Mouse (Mus musculus) testis, adult 2 months (tissue): ENCODE data around the gene Rpl32. TPM values are rescaled to one million over a fixed set of nuclear protein-coding genes. Genes with fewer than 3 reads are reported as not detected.

Experiments used
- H3K27ac ChIP-seq: fragments of 200-500 bp; 2 replicates; pipeline ENCODE4 v1.5.1; 2012; ENCODE audit warnings: low read depth, low read length; ENCODE audit not compliant: control insufficient read depth, insufficient read depth
- H3K27me3 ChIP-seq: fragments of 200-500 bp; 2 replicates; pipeline ENCODE4 v1.6.1; 2012; ENCODE audit warnings: mild to moderate bottlenecking, low read length, moderate library complexity; ENCODE audit not compliant: control insufficient read depth, insufficient read depth
- H3K36me3 ChIP-seq: fragments of 200-500 bp; 2 replicates; pipeline ENCODE4 v1.6.1; 2012; ENCODE audit warnings: mild to moderate bottlenecking, low read length; ENCODE audit not compliant: control insufficient read depth, insufficient read depth
- H3K4me1 ChIP-seq: fragments of 200-500 bp; 2 replicates; pipeline ENCODE4 v1.6.1; 2012; ENCODE audit warnings: low read length; ENCODE audit not compliant: control insufficient read depth, insufficient read depth
- H3K4me3 ChIP-seq: fragments of 200-500 bp; 2 replicates; pipeline ENCODE4 v1.5.1; 2012; ENCODE audit warnings: low read depth, mild to moderate bottlenecking, low read length, moderate library complexity, mixed read lengths; ENCODE audit not compliant: control insufficient read depth
- CTCF ChIP-seq: fragments of 200-500 bp; IDR thresholded peaks from 2 replicates; pipeline ENCODE4 v1.5.1; 2012; ENCODE audit warnings: low read depth, mild to moderate bottlenecking, inconsistent platforms, low read length, moderate library complexity; ENCODE audit not compliant: control insufficient read depth, insufficient read depth, insufficient replicate concordance
- POLR2A ChIP-seq: fragments of 200-500 bp; IDR thresholded peaks from 2 replicates; pipeline ENCODE4 v1.6.1; 2012; ENCODE audit warnings: low read depth, mild to moderate bottlenecking, inconsistent platforms, low read length, moderate library complexity; ENCODE audit not compliant: control insufficient read depth
- polyA plus RNA-seq: library from polyadenylated mRNA; depleted of rRNA; stranded (reverse); fragments of >200 nt; gene quantifications from 2 replicates; pipeline ENCODE4 v1.2.3, GENCODE M21; 2012; rRNA removed

The Rpl32 gene
- polyA plus RNA-seq, 1 experiment, result 654 TPM

GRCm38 (mm10) chr6:115760982-115761381, 47.6 kb downstream of the Rpl32 start:
- H3K27ac ChIP-seq, result no peak overlapping the region
- peaks cover 5% of the 10 kb centered on the region for H3K4me1 ChIP-seq
- no peaks in the 10 kb centered on the region for H3K27me3 ChIP-seq
- H3K4me3 ChIP-seq, result no peak overlapping the region
- no peak for TF ChIP-seq POLR2A
- no peak for TF ChIP-seq CTCF
- H3K36me3 ChIP-seq, result no peaks in the 10 kb centered on the region

- no peak for TF ChIP-seq POLR2A
- TF ChIP-seq CTCF, result no peak
- Histone ChIP-seq H3K27ac (no peak overlapping the region), H3K4me1 (peaks cover 5% of the 10 kb centered on the region), H3K27me3 (no peaks in the 10 kb centered on the region), H3K36me3 (no peaks in the 10 kb centered on the region), H3K4me3 (no peak overlapping the region)
Observed at GRCm38 (mm10) chr6:115760137-115760536, 48.4 kb downstream of the Rpl32 start.

- H3K27me3 ChIP-seq, result no peaks in the 10 kb centered on the region
- TF ChIP-seq CTCF (no peak), POLR2A (no peak)
- no peak overlapping the region for H3K27ac ChIP-seq
- H3K4me3 ChIP-seq, result no peak overlapping the region
- no peaks in the 10 kb centered on the region for H3K36me3 ChIP-seq
- peaks cover 5% of the 10 kb centered on the region for H3K4me1 ChIP-seq
Observed at GRCm38 (mm10) chr6:115759461-115759860, 49.1 kb downstream of the Rpl32 start.

- peaks cover 3% of the 10 kb centered on the region for H3K4me1 ChIP-seq
- no peaks in the 10 kb centered on the region for H3K36me3 ChIP-seq
- no peak for TF ChIP-seq POLR2A
- TF ChIP-seq CTCF, result no peak
- no peak overlapping the region for H3K4me3 ChIP-seq
- no peaks in the 10 kb centered on the region for H3K27me3 ChIP-seq
- no peak overlapping the region for H3K27ac ChIP-seq
Observed at GRCm38 (mm10) chr6:115758981-115759435, 49.5 kb downstream of the Rpl32 start.

GRCm38 (mm10) chr6:115755536-115755935, 53.0 kb downstream of the Rpl32 start:
- H3K36me3 ChIP-seq, result no peaks in the 10 kb centered on the region
- TF ChIP-seq CTCF, result no peak
- no peak for TF ChIP-seq POLR2A
- H3K4me3 ChIP-seq, result no peak overlapping the region
- no peak overlapping the region for H3K27ac ChIP-seq
- no peaks in the 10 kb centered on the region for H3K4me1 ChIP-seq
- no peaks in the 10 kb centered on the region for H3K27me3 ChIP-seq

Other genes with a start within 250 kb of the Rpl32 start
- gene Mkrn2os, start 216.2 kb downstream of the Rpl32 start, polyA plus RNA-seq, result 0.66 and 1.9 TPM in 2 replicates
- gene Mkrn2, start 206.8 kb downstream of the Rpl32 start, polyA plus RNA-seq, result 137 and 145 TPM in 2 replicates
- 40.1 and 44.9 TPM in 2 replicates for gene Raf1, start 132.1 kb downstream of the Rpl32 start, polyA plus RNA-seq
- 0.53 and 0.93 TPM in 2 replicates for gene Tmem40, start 46.3 kb downstream of the Rpl32 start, polyA plus RNA-seq
- 7.2 TPM in 2 replicates for gene Cand2, start 34.2 kb downstream of the Rpl32 start, polyA plus RNA-seq
- gene Efcab12, start 29.7 kb upstream of the Rpl32 start, polyA plus RNA-seq, result 26.2 and 27.6 TPM in 2 replicates
- 6.3 and 7.6 TPM in 2 replicates for gene Mbd4, start 44.6 kb upstream of the Rpl32 start, polyA plus RNA-seq
- gene Ift122, start 44.7 kb upstream of the Rpl32 start, polyA plus RNA-seq, result 126 and 128 TPM in 2 replicates
- gene Rho, start 123.0 kb upstream of the Rpl32 start, polyA plus RNA-seq, result 4.8 and 5.7 TPM in 2 replicates
- not detected in 2 replicates for gene H1foo, start 136.2 kb upstream of the Rpl32 start, polyA plus RNA-seq
- 5.7 and 6.1 TPM in 2 replicates for gene Plxnd1, start 186.3 kb upstream of the Rpl32 start, polyA plus RNA-seq